Mouse (Mus musculus) embryo, embryonic 11 days (tissue): Measurements from ENCODE around the gene Nfyc.

Source experiments
- DNase-seq: peaks from one replicate; pipeline ENCODE4 v3.0.0-alpha.2; 2015

The Nfyc gene

GRCm38 (mm10) chr4:120713021-120713420 lies 118.4 kb downstream of the Nfyc start:
- no peak for DNase-seq

- no peak for DNase-seq
These were observed 119.1 kb downstream of the Nfyc start for GRCm38 (mm10) chr4:120712236-120712635.
